9 mouse cellular contexts compared by ENCODE assay signal in the genomic region with DNA sequence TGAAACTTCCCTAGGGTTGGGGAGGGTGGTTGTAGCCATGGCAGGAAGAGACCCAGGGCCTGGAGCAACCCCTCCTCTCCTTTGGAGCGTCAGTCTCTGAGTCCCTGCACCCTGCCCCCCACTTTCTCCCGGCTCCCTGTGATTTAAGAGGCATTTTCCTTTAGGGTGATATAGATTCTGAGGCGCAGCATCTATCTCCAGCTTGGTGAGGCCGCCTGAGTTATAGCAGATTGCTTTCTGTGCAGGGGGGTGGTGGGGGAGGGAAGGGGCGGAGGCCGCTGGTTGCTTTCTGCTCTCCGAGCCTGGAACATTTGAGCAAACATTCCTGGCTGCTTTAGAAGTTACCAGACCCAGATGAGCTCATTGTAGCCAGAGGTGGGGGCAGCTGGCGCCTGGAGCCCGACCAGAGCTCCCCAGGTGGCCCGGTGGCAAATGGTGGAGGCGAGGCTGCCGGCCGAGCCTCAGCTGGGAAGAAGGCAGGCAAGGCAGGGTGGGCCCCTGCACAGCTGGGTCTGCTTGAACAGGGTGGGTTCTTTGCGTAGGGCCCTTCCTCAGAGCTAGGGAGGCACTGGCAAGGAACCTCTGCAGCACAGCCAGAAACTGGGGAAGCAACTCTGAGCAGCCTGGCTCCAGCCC. TPM values are rescaled to one million over a fixed set of nuclear protein-coding genes. Genes with fewer than 3 reads are reported as not detected.
DNase-seq lines count a peak whose midpoint lies in the region; ATAC-seq and TF ChIP-seq lines count a peak whose summit lies in the region.
"Had no signal": no experiment of that assay in that cellular context is flagged by ENCODE, and none has a peak within 500 bp of the region (broad histone marks: within the 10 kb centered on the region; RNA-seq: fewer than 3 reads in every experiment).

No protein-coding gene starts in this region.

- no peak for ATAC-seq in kidney, postnatal 0 days (replicated peaks; ENCODE audit: low FRiP score, low read depth)
- peak; percentile 73 for ATAC-seq in heart, embryonic 15.5 days (replicated peaks; ENCODE audit: insufficient number of reproducible peaks, insufficient read depth, low FRiP score, low read depth)
- ATAC-seq in stomach, embryonic 15.5 days (ENCODE audit: insufficient read depth, low FRiP score, low read depth) = peak; percentile 80

- no peak overlapping the region for H3K4me3 ChIP-seq in kidney, postnatal 0 days (replicated peaks; ENCODE audit: low read depth, low read length)
- H3K4me3 ChIP-seq in heart, embryonic 15.5 days = no peak overlapping the region
- no peak overlapping the region for H3K4me3 ChIP-seq in stomach, embryonic 15.5 days (replicated peaks)
- H3K4me3 ChIP-seq in layer of hippocampus, adult 2 months = no peak overlapping the region

- no peak for DNase-seq in kidney, postnatal 0 days (ENCODE audit: low spot score)
- no peak for DNase-seq in kidney, adult 9 months
- peak; percentile 55 to 59 for DNase-seq in lung, adult 18-20 months
- DNase-seq in frontal cortex, postnatal 25 days (ENCODE audit: low spot score in 2 of 2) = no peak
- no peak for DNase-seq in layer of hippocampus, adult 2 months (ENCODE audit: low spot score in 2 of 2)
- DNase-seq in right cerebral cortex, postnatal 36 days (ENCODE audit: low spot score in 2 of 2) = no peak

- H3K4me1 ChIP-seq in kidney, postnatal 0 days (replicated peaks; ENCODE audit: insufficient read depth, low read length) = peaks cover 3% of the 10 kb centered on the region; the same call in 1 of the 2 replicates
- peaks cover 25% of the 10 kb centered on the region for H3K4me1 ChIP-seq in heart, embryonic 15.5 days (replicated peaks)
- peaks cover 8% of the 10 kb centered on the region for H3K4me1 ChIP-seq in stomach, embryonic 15.5 days

- H3K4me2 ChIP-seq in kidney, postnatal 0 days (ENCODE audit: low read length) = peak overlapping the region; percentile 18; the same call in 1 of the 2 replicates
- peak overlapping the region; percentile 28; the same call in 1 of the 2 replicates for H3K4me2 ChIP-seq in heart, embryonic 15.5 days
- peak overlapping the region; percentile 34; the same call in 1 of the 2 replicates for H3K4me2 ChIP-seq in stomach, embryonic 15.5 days

- H3K9ac ChIP-seq in kidney, postnatal 0 days (ENCODE audit: low read depth, low read length) = no peak overlapping the region
- 0 out of 2 replicates have a peak overlapping the region, but pooled peaks have one; percentile 21 for H3K9ac ChIP-seq in heart, embryonic 15.5 days
- no peak overlapping the region for H3K9ac ChIP-seq in stomach, embryonic 15.5 days

- peaks cover 15% of the 10 kb centered on the region for H3K27me3 ChIP-seq in kidney, postnatal 0 days (ENCODE audit: insufficient read depth, low read length)
- H3K27me3 ChIP-seq in heart, embryonic 15.5 days = peaks cover 19% of the 10 kb centered on the region; the same call in 1 of the 2 replicates
- 0 out of 2 replicates have a peak, but pooled peaks cover 3% of the 10 kb centered on the region for H3K27me3 ChIP-seq in stomach, embryonic 15.5 days (replicated peaks)

- no peak for TF ChIP-seq CTCF in kidney, postnatal 0 days (IDR thresholded peaks at IDR 0.05; ENCODE audit: low read depth)
- no peak for TF ChIP-seq CTCF in layer of hippocampus, adult 2 months (conservative IDR thresholded peaks at IDR 0.05)

- no peak overlapping the region for H3K27ac ChIP-seq in kidney, postnatal 0 days
- H3K27ac ChIP-seq in heart, embryonic 15.5 days = peak overlapping the region; percentile 67
- peak overlapping the region; percentile 65 for H3K27ac ChIP-seq in stomach, embryonic 15.5 days
- H3K27ac ChIP-seq in layer of hippocampus, adult 2 months = no peak overlapping the region

- 16% methylated on average over 14 of the region's 14 CpGs for WGBS in kidney, postnatal 0 days
- WGBS in heart, embryonic 15.5 days = 12% methylated on average over 14 of the region's 14 CpGs
- WGBS in stomach, embryonic 15.5 days = 12% methylated on average over 14 of the region's 14 CpGs

- H3K36me3 ChIP-seq in kidney, postnatal 0 days (ENCODE audit: insufficient read depth, low read length) = no peaks in the 10 kb centered on the region
- H3K36me3 ChIP-seq in heart, embryonic 15.5 days = no peaks in the 10 kb centered on the region
- H3K36me3 ChIP-seq in stomach, embryonic 15.5 days = no peaks in the 10 kb centered on the region

- no peaks in the 10 kb centered on the region for H3K9me3 ChIP-seq in kidney, postnatal 0 days (replicated peaks; ENCODE audit: low read length)
- no peaks in the 10 kb centered on the region for H3K9me3 ChIP-seq in heart, embryonic 15.5 days (replicated peaks)
- H3K9me3 ChIP-seq in stomach, embryonic 15.5 days = no peaks in the 10 kb centered on the region

RNA-seq across cellular contexts. Expression of gene Mn1, which starts 8.6 kb away (rescaled TPM):
- polyA plus RNA-seq in kidney, postnatal 0 days (2015; fragmentation: Nextera tagmentation; extraction: Ambion mirVana) = 4.3 and 4.7 TPM in 2 replicates
- 6.4 and 7.7 TPM in 2 replicates for polyA plus RNA-seq in heart, embryonic 15.5 days (2015; fragmentation: Nextera tagmentation; extraction: Ambion mirVana)
- polyA plus RNA-seq in stomach, embryonic 15.5 days (2015; fragmentation: Nextera tagmentation; extraction: Ambion mirVana) = 11.9 and 12.0 TPM in 2 replicates
- total RNA-seq in layer of hippocampus, adult 2 months (2021) = 10 to 100 TPM; 38.4 to 45.6 TPM
- total RNA-seq: CH12.LX had no signal

Comparison
In these comparisons a context has a peak if more than half of its experiments do, and no peak if none do; other contexts are left out.
1. DNase-seq: peak in lung, adult 18-20 months (2 of 2); none in kidney, postnatal 0 days (single experiment), kidney, adult 9 months (single experiment), frontal cortex, postnatal 25 days (0 of 2), layer of hippocampus, adult 2 months (0 of 2) and right cerebral cortex, postnatal 36 days (0 of 2).
2. H3K27ac ChIP-seq: peak in heart, embryonic 15.5 days (single experiment) and stomach, embryonic 15.5 days (single experiment); none in kidney, postnatal 0 days (single experiment) and layer of hippocampus, adult 2 months (single experiment).
3. Peak in every context shown above with its lines, with median percentiles within 50 percentile points of each other: H3K4me2 ChIP-seq.